Mouse (Mus musculus): ENCODE results near the gene Matn1.

Gene Matn1

GRCm38 (mm10) chr4:130984416-130985182, 40.4 kb downstream of the Matn1 start:
- no peak for DNase-seq (ENCODE audit: low spot score)

- no peak for DNase-seq (ENCODE audit: low spot score)
Measured at GRCm38 (mm10) chr4:130987046-130987445, 42.9 kb downstream of the Matn1 start.

GRCm38 (mm10) chr4:130988219-130988839, 44.1 kb downstream of the Matn1 start:
- no peak for DNase-seq (ENCODE audit: low spot score)

GRCm38 (mm10) chr4:130989146-130989545, 45.0 kb downstream of the Matn1 start:
- no peak for DNase-seq (ENCODE audit: low spot score)

- no peak for DNase-seq (ENCODE audit: low spot score)
Measured at GRCm38 (mm10) chr4:130990966-130991365, 46.8 kb downstream of the Matn1 start.

GRCm38 (mm10) chr4:130994556-130994955, 50.4 kb downstream of the Matn1 start:
- DNase-seq (ENCODE audit: low spot score): no peak

GRCm38 (mm10) chr4:130999744-131000527, 55.8 kb downstream of the Matn1 start:
- no peak for DNase-seq (ENCODE audit: low spot score)

- no peak for DNase-seq (ENCODE audit: low spot score)
Measured at GRCm38 (mm10) chr4:131000614-131001178, 56.5 kb downstream of the Matn1 start.
